Mouse (Mus musculus) forebrain, embryonic 10.5 days (tissue): ENCODE results near the gene Gab1. TPM values are rescaled to one million over a fixed set of nuclear protein-coding genes. Genes with fewer than 3 reads are reported as not detected.
A peak's percentile ranks its signal among the peaks of the same experiment; 100 is the strongest.
"Not testable (repeated sequence)": the region's sequence is repeated elsewhere in the genome, so short reads cannot be mapped to it uniquely, and the experiment has no call there.

Experiments used
- DNase-seq: peaks from one replicate; pipeline ENCODE4 v3.0.0-alpha.2; 2017; ENCODE audit warnings: low spot score; ENCODE audit errors: extremely low spot score
- H3K27ac ChIP-seq: fragments of 300-500 bp; sonication (generic); 2 replicates; pipeline ENCODE4 v1.5.1; 2016; ENCODE audit warnings: mild to moderate bottlenecking
- H3K27me3 ChIP-seq: fragments of 300-500 bp; sonication (generic); 2 replicates; pipeline ENCODE4 v1.6.1; 2016; ENCODE audit warnings: mild to moderate bottlenecking; ENCODE audit not compliant: poor library complexity, severe bottlenecking
- H3K36me3 ChIP-seq: fragments of 300-500 bp; sonication (generic); replicated peaks from 2 replicates; pipeline ENCODE4 v1.6.1; 2016; ENCODE audit warnings: mild to moderate bottlenecking, moderate library complexity
- H3K4me1 ChIP-seq: fragments of 300-500 bp; sonication (generic); 2 replicates; pipeline ENCODE4 v1.6.1; 2016
- H3K4me3 ChIP-seq: fragments of 300-500 bp; sonication (generic); 2 replicates; pipeline ENCODE4 v1.5.1; 2016; ENCODE audit warnings: mild to moderate bottlenecking, moderate library complexity
- H3K9me3 ChIP-seq: fragments of 300-500 bp; sonication (generic); 2 replicates; pipeline ENCODE4 v1.6.1; 2016; ENCODE audit warnings: mild to moderate bottlenecking, moderate library complexity
- WGBS: fragments of 180-500 bp; shearing (Covaris S2); methylation state at CpG from one replicate; pipeline ENCODE4 v1.1.7; 2016; 5-methylcytosine and 5-hydroxymethylcytosine counted together
- polyA plus RNA-seq: library from polyadenylated mRNA; unstranded; fragments of >200 nt; fragmentation: Nextera tagmentation; extraction: Ambion mirVana; gene quantifications from 2 replicates; pipeline ENCODE4 v1.2.1, GENCODE M21; 2016

Gene Gab1
- polyA plus RNA-seq, 1 experiment from 2014 or later = 10.1 TPM

GRCm38 (mm10) chr8:80784559-80784958, 95.8 kb downstream of the Gab1 start:
- 92% methylated on average over 9 of the region's 9 CpGs for WGBS
- Histone ChIP-seq H3K27ac (no peak overlapping the region), H3K4me1 (no peaks in the 10 kb centered on the region), H3K4me3 (no peak overlapping the region), H3K36me3 (peaks cover 44% of the 10 kb centered on the region), H3K27me3 (no peaks in the 10 kb centered on the region), H3K9me3 (no peaks in the 10 kb centered on the region)
- no peak for DNase-seq

GRCm38 (mm10) chr8:80783271-80783670, 97.0 kb downstream of the Gab1 start:
- H3K4me1 ChIP-seq = no peaks in the 10 kb centered on the region
- no peaks in the 10 kb centered on the region for H3K27me3 ChIP-seq
- DNase-seq = no peak
- no peak overlapping the region for H3K4me3 ChIP-seq
- no peak overlapping the region for H3K27ac ChIP-seq
- peaks cover 46% of the 10 kb centered on the region for H3K36me3 ChIP-seq
- WGBS = 94% methylated on average over 4 of the region's 4 CpGs
- no peaks in the 10 kb centered on the region for H3K9me3 ChIP-seq

DNA sequence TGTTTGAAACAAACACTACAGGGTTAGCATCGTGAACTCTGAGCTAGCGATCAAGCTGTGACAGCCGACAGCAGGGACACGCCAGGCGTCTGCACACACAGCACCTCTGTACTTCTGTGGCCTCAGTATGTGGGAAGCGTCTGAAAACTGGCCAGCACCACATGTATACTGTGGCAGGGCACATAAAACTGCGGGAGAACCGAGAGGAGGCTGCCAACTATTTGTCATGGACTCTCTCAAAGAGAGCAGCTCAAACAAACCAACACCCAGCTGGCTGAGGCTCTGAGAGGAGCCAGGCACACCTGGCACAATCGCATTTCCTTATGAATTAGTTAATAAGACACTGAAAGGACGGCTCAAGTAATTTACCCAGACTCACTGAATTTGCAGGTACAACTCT, 99.0 kb downstream of the Gab1 start:
- DNase-seq = no peak
- 83% methylated on average over 10 of the region's 10 CpGs for WGBS
- Histone ChIP-seq H3K9me3 (no peaks in the 10 kb centered on the region), H3K36me3 (peaks cover 55% of the 10 kb centered on the region), H3K27me3 (no peaks in the 10 kb centered on the region), H3K27ac (no peak overlapping the region), H3K4me3 (no peak overlapping the region), H3K4me1 (no peaks in the 10 kb centered on the region)

- Histone ChIP-seq H3K27ac (no peak overlapping the region), H3K36me3 (peaks cover 56% of the 10 kb centered on the region)
- no peak for DNase-seq
Observed at GRCm38 (mm10) chr8:80780271-80780670, 100.0 kb downstream of the Gab1 start.

DNA sequence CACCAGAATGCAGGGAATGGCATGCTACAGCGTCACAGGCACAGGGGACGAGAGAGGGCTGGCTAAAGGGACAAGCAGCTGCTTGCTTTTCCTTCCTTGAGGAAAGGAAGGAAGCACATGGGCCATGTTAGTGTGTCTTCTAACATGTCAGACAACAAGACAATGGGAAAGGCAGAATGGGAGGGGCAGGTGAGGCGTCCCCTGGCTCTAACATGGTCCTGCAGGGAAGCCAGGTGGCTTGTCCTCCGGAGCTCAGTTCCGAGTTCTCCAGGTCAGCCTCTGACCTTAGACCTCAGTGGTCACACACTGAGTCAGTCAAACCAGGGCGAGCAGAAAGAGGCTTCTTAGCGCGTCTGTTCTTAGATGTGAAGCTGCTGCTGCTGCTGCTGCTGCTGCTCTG, 103.9 kb downstream of the Gab1 start:
- no peaks in the 10 kb centered on the region for H3K9me3 ChIP-seq
- no peak overlapping the region for H3K27ac ChIP-seq
- no peak overlapping the region for H3K4me3 ChIP-seq
- no peak for DNase-seq
- WGBS = 70% methylated on average over 8 of the region's 8 CpGs
- H3K27me3 ChIP-seq = no peaks in the 10 kb centered on the region
- peaks cover 49% of the 10 kb centered on the region for H3K36me3 ChIP-seq
- H3K4me1 ChIP-seq = no peaks in the 10 kb centered on the region

More at GRCm38 (mm10) chr8:80780271-80780670, 100.0 kb downstream of the Gab1 start:
- no peaks in the 10 kb centered on the region for H3K27me3 ChIP-seq
- WGBS = 93% methylated on average over 4 of the region's 4 CpGs
- no peaks in the 10 kb centered on the region for H3K4me1 ChIP-seq
- H3K4me3 ChIP-seq = no peak overlapping the region
- no peaks in the 10 kb centered on the region for H3K9me3 ChIP-seq

DNA sequence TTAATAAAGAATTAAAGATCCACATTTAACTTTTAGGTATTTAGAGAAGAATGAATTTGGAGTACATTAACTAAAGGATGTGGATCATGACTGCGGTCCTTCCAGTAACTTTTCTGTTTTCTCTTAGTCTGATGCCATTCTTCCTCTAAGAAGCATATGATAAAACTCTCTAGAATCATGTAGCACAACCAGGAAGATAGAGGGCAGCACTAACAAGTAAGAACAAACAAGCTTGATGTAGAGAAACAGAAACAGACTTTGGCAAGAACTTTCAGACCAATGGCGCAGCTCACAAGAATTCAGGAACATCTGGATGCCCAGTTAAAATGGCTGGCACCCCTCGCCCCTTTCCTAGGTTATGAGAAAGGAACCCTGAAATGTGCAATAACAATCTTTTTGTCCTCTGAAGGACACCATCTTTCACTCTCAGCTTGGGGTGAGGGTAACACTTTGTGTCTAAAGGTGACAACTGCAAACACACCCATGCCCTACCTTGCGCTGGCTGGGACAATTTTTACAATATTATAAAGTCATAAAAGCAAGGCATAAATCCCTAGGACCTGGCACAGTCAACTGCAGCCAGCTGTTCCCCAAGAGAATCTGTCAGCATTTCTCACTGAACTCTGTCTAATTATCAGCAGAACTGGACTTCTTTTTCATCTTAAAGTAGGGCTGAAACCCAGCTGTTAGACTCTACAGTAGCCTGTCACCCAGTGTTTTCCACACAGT, 107.4 kb downstream of the Gab1 start:
- no peak overlapping the region for H3K4me3 ChIP-seq
- peaks cover 64% of the 10 kb centered on the region for H3K36me3 ChIP-seq
- no peaks in the 10 kb centered on the region for H3K9me3 ChIP-seq
- H3K4me1 ChIP-seq = no peaks in the 10 kb centered on the region
- WGBS = 91% methylated on average over 4 of the region's 4 CpGs
- DNase-seq = no peak
- no peak overlapping the region for H3K27ac ChIP-seq
- H3K27me3 ChIP-seq = no peaks in the 10 kb centered on the region

- Histone ChIP-seq H3K4me1 (no peaks in the 10 kb centered on the region), H3K36me3 (peaks cover 62% of the 10 kb centered on the region), H3K27me3 (no peaks in the 10 kb centered on the region), H3K27ac (no peak overlapping the region), H3K9me3 (no peaks in the 10 kb centered on the region), H3K4me3 (no peak overlapping the region)
- DNase-seq = no peak
- 95% methylated on average over 6 of the region's 6 CpGs for WGBS
Observed at GRCm38 (mm10) chr8:80768451-80768850, 111.9 kb downstream of the Gab1 start.

DNA sequence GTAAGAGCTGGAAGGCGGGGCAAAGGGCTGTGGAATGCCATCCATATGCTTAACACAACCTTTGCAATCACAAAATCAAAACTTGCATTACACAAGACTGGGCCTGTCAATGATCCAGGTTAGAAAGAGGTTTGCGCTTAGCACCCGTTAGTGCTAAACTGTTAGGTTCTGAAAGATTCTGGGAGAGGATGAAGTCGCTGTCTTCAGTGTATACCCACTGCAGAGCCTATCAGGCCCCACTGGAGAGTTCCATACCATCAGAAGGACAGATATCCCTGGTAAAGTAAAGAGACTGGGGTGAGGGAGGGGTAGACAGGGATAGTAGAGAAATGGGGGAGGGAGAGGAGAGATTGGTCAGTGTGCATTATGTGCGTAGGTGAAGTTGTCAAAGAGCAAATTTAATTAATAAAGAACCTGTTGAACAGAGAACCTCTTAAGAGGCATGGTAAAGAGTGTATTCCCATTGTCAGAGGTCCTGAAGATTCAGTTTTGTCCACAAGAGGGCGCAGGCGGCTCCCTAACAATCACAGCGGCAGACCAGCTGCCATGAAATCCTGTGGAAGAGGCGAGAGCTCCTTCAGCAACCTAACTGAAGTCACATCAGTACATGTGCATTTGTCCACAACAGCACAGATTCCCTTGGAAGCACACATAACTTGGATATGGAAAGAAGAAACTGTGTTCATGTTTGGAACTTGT, 127.2 kb downstream of the Gab1 start:
- Histone ChIP-seq H3K27me3 (no peaks in the 10 kb centered on the region), H3K9me3 (no peaks in the 10 kb centered on the region), H3K36me3 (no peaks in the 10 kb centered on the region), H3K4me1 (no peaks in the 10 kb centered on the region), H3K4me3 (no peak overlapping the region), H3K27ac (no peak overlapping the region)
- WGBS = 32% methylated on average over 9 of the region's 9 CpGs
- DNase-seq = peak; percentile 80

DNA sequence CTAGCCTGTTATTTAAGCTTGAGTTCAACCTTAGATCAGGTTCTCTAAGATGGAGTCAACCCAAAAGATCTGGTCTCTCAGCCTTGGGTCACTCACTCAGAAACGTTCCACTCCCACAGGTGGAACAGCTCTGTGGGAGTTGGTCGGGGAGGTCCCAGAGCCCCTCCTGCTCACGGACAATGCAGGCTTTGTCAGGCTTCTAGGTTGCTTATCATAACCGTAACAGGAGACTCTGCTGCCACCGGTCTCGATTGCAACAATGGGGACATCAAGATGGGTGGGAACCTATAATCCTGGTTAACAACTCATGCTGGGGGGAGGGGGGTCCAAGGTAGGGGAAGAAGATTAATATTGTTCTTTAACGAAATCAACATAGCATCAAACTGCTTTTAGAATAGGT, 127.9 kb downstream of the Gab1 start:
- no peak overlapping the region for H3K4me3 ChIP-seq
- no peak for DNase-seq
- H3K36me3 ChIP-seq = no peaks in the 10 kb centered on the region
- 70% methylated on average over 7 of the region's 7 CpGs for WGBS
- H3K4me1 ChIP-seq = no peaks in the 10 kb centered on the region
- no peaks in the 10 kb centered on the region for H3K9me3 ChIP-seq
- no peak overlapping the region for H3K27ac ChIP-seq
- H3K27me3 ChIP-seq = no peaks in the 10 kb centered on the region

DNA sequence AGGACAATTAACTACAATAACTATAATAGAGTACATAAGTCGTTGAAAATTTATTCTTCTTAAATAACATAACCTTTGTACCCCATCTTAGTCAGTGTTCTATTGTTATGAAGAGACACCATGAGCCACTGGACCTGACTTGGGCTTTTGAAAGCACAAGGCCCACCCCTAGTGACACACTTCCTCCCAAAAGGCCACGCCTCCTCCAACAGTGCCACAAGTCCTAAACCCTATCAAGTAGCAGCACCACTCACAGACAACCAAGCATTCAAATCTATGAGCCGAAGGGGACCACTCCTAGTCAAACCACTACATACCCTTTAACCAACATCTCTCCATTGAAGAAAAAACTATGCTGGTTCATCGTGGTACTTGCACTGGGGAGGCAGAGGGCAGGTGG, 131.2 kb downstream of the Gab1 start:
- no peak overlapping the region for H3K27ac ChIP-seq
- 91% methylated on average over 4 of the region's 4 CpGs for WGBS
- no peaks in the 10 kb centered on the region for H3K4me1 ChIP-seq
- H3K27me3 ChIP-seq = no peaks in the 10 kb centered on the region
- H3K36me3 ChIP-seq = no peaks in the 10 kb centered on the region
- H3K4me3 ChIP-seq = no peak overlapping the region
- H3K9me3 ChIP-seq = no peaks in the 10 kb centered on the region
- no peak for DNase-seq

DNA sequence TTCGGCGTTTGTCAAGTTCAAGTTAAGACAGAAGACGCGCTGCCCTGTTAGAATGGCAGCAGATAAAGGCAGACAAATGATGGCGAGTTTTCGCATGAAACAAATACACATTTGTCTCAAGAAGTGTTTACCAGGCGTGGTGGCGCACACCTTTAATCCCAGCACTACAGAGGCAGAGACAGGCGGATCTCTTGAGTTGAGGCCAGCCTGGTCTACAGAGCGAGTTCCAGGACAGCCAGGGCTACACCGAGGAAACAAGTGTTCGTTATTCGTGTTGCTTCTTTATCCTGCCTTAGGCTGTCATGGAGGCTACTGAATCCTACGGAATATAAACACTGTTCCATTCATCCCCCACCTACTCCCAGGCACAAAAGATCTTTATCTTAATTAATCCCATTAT, 140.4 kb downstream of the Gab1 start:
- no peaks in the 10 kb centered on the region for H3K9me3 ChIP-seq

DNA sequence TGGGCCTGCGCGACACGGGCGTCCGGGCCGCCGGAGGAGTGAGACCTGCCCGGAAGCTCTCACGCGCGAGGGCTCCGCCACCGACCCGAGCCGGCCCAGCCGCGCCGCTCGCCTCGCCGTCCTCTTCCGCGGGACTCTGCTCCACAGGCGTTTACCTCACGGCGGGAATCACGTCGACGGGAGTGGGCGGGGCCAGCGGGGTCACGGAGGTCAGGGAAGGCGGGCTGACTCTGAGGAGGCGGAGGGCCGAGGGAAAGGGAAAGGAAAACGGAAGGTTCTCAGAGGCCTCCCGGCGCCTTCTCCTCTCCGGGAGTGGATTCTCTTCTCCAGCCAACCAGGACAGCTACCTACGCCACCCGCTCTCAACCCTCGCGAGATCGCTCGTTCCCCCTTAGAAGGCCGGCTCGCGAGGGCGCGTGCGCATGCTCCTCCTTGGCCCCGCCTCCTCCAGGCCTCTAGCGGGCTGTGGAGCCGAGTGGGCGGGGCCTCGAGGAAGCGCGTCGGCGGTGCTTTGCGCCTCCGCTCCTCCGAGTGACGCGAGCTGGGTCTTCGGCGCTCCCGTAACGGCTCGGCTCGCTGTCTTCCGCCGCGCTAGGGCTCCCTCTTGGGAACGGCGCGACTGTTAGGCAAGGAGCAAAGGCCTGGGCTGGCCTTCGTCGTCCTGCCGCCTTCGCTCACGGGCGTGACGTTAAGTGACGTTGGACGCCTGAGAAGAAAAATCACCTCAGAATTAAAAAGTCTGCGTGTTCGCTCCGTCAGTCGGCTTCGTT, 141.0 kb downstream of the Gab1 start, which contains the start of gene Smarca5:
Smarca5 (minus strand) TSS at position 343 of the 770 bp plus-strand sequence.
- not testable (repeated sequence) for H3K27me3 ChIP-seq, H3K9me3 ChIP-seq
- under 1% methylated on average over 88 of the region's 91 CpGs for WGBS
- peaks cover 21% of the 10 kb centered on the region for H3K36me3 ChIP-seq
- H3K4me1 ChIP-seq = peaks cover 17% of the 10 kb centered on the region
- peak within 1 kb of the TSS; percentile 98 for H3K27ac ChIP-seq
- DNase-seq = peak; percentile 88
- H3K4me3 ChIP-seq = peak within 1 kb of the TSS; percentile 84

More for the DNA sequence above, 140.4 kb downstream of the Gab1 start:
- peak overlapping the region; percentile 84 for H3K4me3 ChIP-seq
- H3K4me1 ChIP-seq = peaks cover 17% of the 10 kb centered on the region
- H3K27ac ChIP-seq = peak overlapping the region; percentile 98
- H3K36me3 ChIP-seq = peaks cover 15% of the 10 kb centered on the region
- no peak for DNase-seq
- WGBS = 15% methylated on average over 14 of the region's 14 CpGs
- no peaks in the 10 kb centered on the region for H3K27me3 ChIP-seq
